ENCODE assay signal across 8 mouse cellular contexts in genomic region chr3:127498742-127499400, GRCm38 (mm10). TPM values are rescaled to one million over a fixed set of nuclear protein-coding genes. Genes with fewer than 3 reads are reported as not detected.
DNase-seq lines count a peak whose midpoint lies in the region; ATAC-seq lines count a peak whose summit lies in the region.

Gene Ank2, minus strand, starts transcription at chr3:127499350.

- 0 out of 2 replicates have a peak within 1 kb of the TSS, but pooled peaks have one; percentile 60 for H3K27ac ChIP-seq in hindbrain, embryonic 12.5 days
- H3K27ac ChIP-seq in midbrain, embryonic 13.5 days = peak within 1 kb of the TSS; percentile 53

- WGBS in hindbrain, embryonic 12.5 days = under 1% methylated on average over 46 of the region's 62 CpGs
- WGBS in midbrain, embryonic 13.5 days = under 1% methylated on average over 55 of the region's 62 CpGs

- H3K4me3 ChIP-seq in hindbrain, embryonic 12.5 days = peak within 1 kb of the TSS; percentile 69
- H3K4me3 ChIP-seq in midbrain, embryonic 13.5 days (replicated peaks) = peak within 1 kb of the TSS; percentile 75

- H3K9me3 ChIP-seq in hindbrain, embryonic 12.5 days (replicated peaks) = no peaks in the 10 kb centered on the region
- 0 out of 2 replicates have a peak, but pooled peaks cover 4% of the 10 kb centered on the region for H3K9me3 ChIP-seq in midbrain, embryonic 13.5 days

- intact Hi-C loops in left cerebral cortex, postnatal 14 days (cut with DNase I) = no loop called here

- H3K27me3 ChIP-seq in hindbrain, embryonic 12.5 days = peaks cover 17% of the 10 kb centered on the region
- peaks cover 24% of the 10 kb centered on the region for H3K27me3 ChIP-seq in midbrain, embryonic 13.5 days

- H3K36me3 ChIP-seq in hindbrain, embryonic 12.5 days = no peaks in the 10 kb centered on the region
- H3K36me3 ChIP-seq in midbrain, embryonic 13.5 days = no peaks in the 10 kb centered on the region

- H3K4me2 ChIP-seq in hindbrain, embryonic 12.5 days (replicated peaks) = peak within 1 kb of the TSS; percentile 100
- peak within 1 kb of the TSS; percentile 99 for H3K4me2 ChIP-seq in midbrain, embryonic 13.5 days (replicated peaks)

- H3K9ac ChIP-seq in hindbrain, embryonic 12.5 days = peak within 1 kb of the TSS; percentile 78
- H3K9ac ChIP-seq in midbrain, embryonic 13.5 days (replicated peaks) = peak within 1 kb of the TSS; percentile 87

- H3K4me1 ChIP-seq in hindbrain, embryonic 12.5 days = peaks cover 9% of the 10 kb centered on the region; the same call in 1 of the 2 replicates
- H3K4me1 ChIP-seq in midbrain, embryonic 13.5 days (replicated peaks) = peaks cover 18% of the 10 kb centered on the region

- peak; percentile 70 for ATAC-seq in hindbrain, embryonic 12.5 days (ENCODE audit: low FRiP score)
- ATAC-seq in midbrain, embryonic 13.5 days = peak; percentile 82

- peak; percentile 3 for DNase-seq in kidney, adult 18-20 months
- DNase-seq in kidney, adult 8-10 months = no peak
- peak; percentile 64 to 65 for DNase-seq in cerebellum, postnatal 10 days
- peak; percentile 42 for DNase-seq in frontal cortex, postnatal 25 days (ENCODE audit: low spot score in 2 of 2)
- peak; percentile 69 to 71 for DNase-seq in left cerebral cortex, postnatal 14 days (ENCODE audit: low spot score in 2 of 2)
- DNase-seq in telencephalon, adult 2 months (ENCODE audit: low read depth, low spot score) = peak; percentile 60

RNA-seq across cellular contexts. Expression of gene Ank2, which starts in this region (rescaled TPM):
- 131 and 138 TPM in 2 replicates for polyA plus RNA-seq in hindbrain, embryonic 12.5 days (2016; fragmentation: Nextera tagmentation; extraction: Ambion mirVana)
- 1,000 to 10,000 TPM in 1 of 2 experiments, 100 to 1,000 TPM in 1; 969 to 1,019 TPM for total RNA-seq in left cerebral cortex, postnatal 14 days (2021)
- 186 and 204 TPM in 2 replicates for polyA plus RNA-seq in midbrain, embryonic 13.5 days (2015; fragmentation: Nextera tagmentation; extraction: Ambion mirVana)

Comparison
In these comparisons a context has a peak if more than half of its experiments do, and no peak if none do; other contexts are left out.
1. DNase-seq: peak in kidney, adult 18-20 months (single experiment), cerebellum, postnatal 10 days (2 of 2), frontal cortex, postnatal 25 days (2 of 2), left cerebral cortex, postnatal 14 days (2 of 2) and telencephalon, adult 2 months (single experiment); none in kidney, adult 8-10 months (0 of 2).